Mouse (Mus musculus): ENCODE data around the gene A630095N17Rik.

DNA sequence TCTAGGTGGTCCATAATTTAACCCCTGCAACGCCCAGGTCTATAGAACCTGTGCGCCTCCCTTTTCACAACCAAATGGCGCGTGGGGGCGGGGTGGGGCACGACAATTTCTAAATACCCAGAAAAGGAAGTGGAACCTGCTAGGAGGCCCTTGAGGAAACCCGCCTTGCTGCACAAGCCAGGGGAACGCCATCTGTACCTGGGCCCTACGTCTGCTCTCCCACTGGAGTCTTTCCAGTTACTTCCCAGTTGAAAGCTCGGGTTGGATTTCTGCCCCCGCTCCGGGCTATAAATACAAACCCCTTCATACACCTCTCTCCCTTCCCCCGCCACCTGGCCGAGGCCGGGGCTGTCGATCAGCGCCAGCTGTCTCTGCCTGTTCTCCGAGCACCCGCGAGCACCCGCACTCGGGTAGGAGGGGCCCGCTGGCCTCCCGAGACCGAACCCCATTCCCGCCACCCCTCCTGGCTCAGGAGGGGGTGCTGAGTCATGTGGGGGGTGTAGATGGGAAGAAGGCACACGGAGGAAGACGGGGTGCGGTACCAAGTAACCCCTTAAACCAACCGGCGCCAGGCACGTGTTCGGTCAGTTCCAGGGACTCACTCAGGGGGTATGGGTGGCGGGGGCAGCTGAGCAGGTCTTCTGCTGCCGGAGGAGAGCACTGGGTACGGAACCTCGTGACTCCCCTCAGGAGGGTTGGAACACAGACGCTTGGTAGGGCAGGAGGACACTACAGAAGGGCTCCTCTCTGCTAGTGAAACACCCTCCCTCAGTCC lies 13.5 kb downstream of the A630095N17Rik start:
- TF ChIP-seq FLI1 (IDR thresholded peaks at IDR 0.05; ENCODE audit: low read length): no peak
- TF ChIP-seq GATA1 (IDR thresholded peaks at IDR 0.05; ENCODE audit: borderline replicate concordance, low read length): no peak

Data from megakaryocyte, embryonic 14.5 days (primary cell).